Mouse (Mus musculus) A20 (cell line): ENCODE data around the gene Vmn1r131.
"Not testable (repeated sequence)": the region's sequence is repeated elsewhere in the genome, so short reads cannot be mapped to it uniquely, and the experiment has no call there.

Experiments used
- DNase-seq: peaks from one replicate; pipeline ENCODE4 v3.0.0-alpha.2; 2011; ENCODE audit warnings: low read depth, low spot score

Gene Vmn1r131

GRCm38 (mm10) chr7:21545990-21546389 is at the start of gene Vmn1r131:
Gene Vmn1r131, minus strand, starts transcription at chr7:21546090.
- not testable (repeated sequence) for DNase-seq

GRCm38 (mm10) chr7:21511480-21511879 is 34.4 kb downstream of the Vmn1r131 start, which contains the start of gene Vmn1r130:
Gene Vmn1r130, plus strand, starts transcription at chr7:21511780.
- DNase-seq, result not testable (repeated sequence)
